In the genomic region with DNA sequence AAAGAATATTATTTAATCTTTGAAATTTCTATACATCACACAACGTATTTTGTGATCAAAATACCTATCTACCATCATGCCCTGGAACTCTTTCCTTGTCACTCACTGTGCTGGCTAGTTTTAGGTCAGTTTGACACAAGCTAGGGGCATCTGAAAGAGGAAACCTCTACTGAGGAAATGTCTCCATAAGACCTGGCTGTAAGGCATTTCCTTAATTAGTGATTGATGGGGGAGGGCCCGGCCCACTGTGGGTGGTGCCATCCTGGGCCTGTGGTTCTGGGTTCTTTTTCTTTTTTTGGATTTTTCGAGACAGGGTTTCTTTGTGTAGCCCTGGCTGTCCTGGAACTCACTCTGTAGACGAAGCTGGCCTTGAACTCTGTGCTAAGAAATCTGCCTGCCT, we compare ENCODE assay signal across 33 mouse cellular contexts. TPM values are rescaled to one million over a fixed set of nuclear protein-coding genes. Genes with fewer than 3 reads are reported as not detected.
A peak's percentile ranks its signal among the peaks of the same experiment; 100 is the strongest.
DNase-seq lines count a peak whose midpoint lies in the region; ATAC-seq and TF ChIP-seq lines count a peak whose summit lies in the region.
"Had no signal": no experiment of that assay in that cellular context is flagged by ENCODE, and none has a peak within 500 bp of the region (broad histone marks: within the 10 kb centered on the region; RNA-seq: fewer than 3 reads in every experiment).

No protein-coding gene starts in this region.

- ATAC-seq in liver, postnatal 0 days: peak; percentile 35; the same call in 1 of the 2 replicates
- ATAC-seq in liver, embryonic 12.5 days: no peak
- ATAC-seq: CD4-positive, CD25-positive, alpha-beta regulatory T cell, adult 4 months; forebrain, embryonic 14.5 days; forebrain, postnatal 0 days had no signal

- intact Hi-C loops in left cerebral cortex, postnatal 10 days (cut with DNase I): no loop called here

- 57% methylated on average over 4 of the region's 4 CpGs for WGBS in liver, postnatal 0 days (ENCODE audit: insufficient replicate concordance)
- WGBS in liver, embryonic 12.5 days (ENCODE audit: insufficient replicate concordance): 37% methylated on average over 4 of the region's 4 CpGs
- WGBS in macrophage (ENCODE audit: missing documents): 4% methylated on average over 4 of the region's 4 CpGs

- no peak overlapping the region for H3K4me3 ChIP-seq in liver, postnatal 0 days (ENCODE audit: low read depth, low read length)
- no peak overlapping the region for H3K4me3 ChIP-seq in liver, embryonic 12.5 days
- H3K4me3 ChIP-seq in bone marrow macrophage, adult 2 months (ENCODE audit: insufficient read depth, low read length): no peak overlapping the region
- H3K4me3 ChIP-seq in macrophage (ENCODE audit: inconsistent target): no peak overlapping the region
- H3K4me3 ChIP-seq: embryonic facial prominence, embryonic 12.5 days; embryonic facial prominence, embryonic 15.5 days; gastrocnemius, adult 2 months; heart, adult 2 months; heart, embryonic 10.5 days; hindbrain, embryonic 12.5 days; hindbrain, embryonic 15.5 days had no signal

- no peak for TF ChIP-seq CTCF in liver, postnatal 0 days (IDR thresholded peaks at IDR 0.05; ENCODE audit: low read depth)
- TF ChIP-seq CTCF in bone marrow macrophage, adult 2 months (IDR thresholded peaks at IDR 0.05; ENCODE audit: low read depth, low read length): no peak

- no peak overlapping the region for H3K4me2 ChIP-seq in liver, postnatal 0 days (ENCODE audit: low read depth, low read length)
- no peak overlapping the region for H3K4me2 ChIP-seq in liver, embryonic 12.5 days
- H3K4me2 ChIP-seq: embryonic facial prominence, embryonic 12.5 days; embryonic facial prominence, embryonic 15.5 days; hindbrain, embryonic 12.5 days; hindbrain, embryonic 15.5 days had no signal

- H3K9me3 ChIP-seq in liver, postnatal 0 days (ENCODE audit: low read length): no peaks in the 10 kb centered on the region
- H3K9me3 ChIP-seq in liver, embryonic 12.5 days (replicated peaks): no peaks in the 10 kb centered on the region
- H3K9me3 ChIP-seq: embryonic facial prominence, embryonic 12.5 days; embryonic facial prominence, embryonic 15.5 days; heart, embryonic 10.5 days; hindbrain, embryonic 12.5 days; hindbrain, embryonic 15.5 days had no signal

- TF ChIP-seq POLR2A in bone marrow macrophage, adult 2 months (IDR thresholded peaks at IDR 0.05; ENCODE audit: borderline replicate concordance, low read depth, low read length): no peak

- no peak for TF ChIP-seq EP300 in liver, postnatal 0 days (IDR thresholded peaks at IDR 0.05; ENCODE audit: low read depth)

- no peaks in the 10 kb centered on the region for H3K36me3 ChIP-seq in liver, postnatal 0 days (replicated peaks; ENCODE audit: insufficient read depth, low read length)
- no peaks in the 10 kb centered on the region for H3K36me3 ChIP-seq in liver, embryonic 12.5 days
- no peaks in the 10 kb centered on the region for H3K36me3 ChIP-seq in macrophage (ENCODE audit: inconsistent target)
- H3K36me3 ChIP-seq: embryonic facial prominence, embryonic 12.5 days; embryonic facial prominence, embryonic 15.5 days; heart, embryonic 10.5 days; hindbrain, embryonic 12.5 days; hindbrain, embryonic 15.5 days had no signal

- no peaks in the 10 kb centered on the region for H3K27me3 ChIP-seq in liver, postnatal 0 days (ENCODE audit: insufficient read depth, low read length)
- no peaks in the 10 kb centered on the region for H3K27me3 ChIP-seq in liver, embryonic 12.5 days (replicated peaks)
- H3K27me3 ChIP-seq: embryonic facial prominence, embryonic 12.5 days; embryonic facial prominence, embryonic 15.5 days; hindbrain, embryonic 12.5 days; hindbrain, embryonic 15.5 days had no signal

- no peak overlapping the region; the same call in 1 of the 2 replicates for H3K27ac ChIP-seq in liver, postnatal 0 days (ENCODE audit: low read depth)
- H3K27ac ChIP-seq in liver, embryonic 12.5 days: no peak overlapping the region
- peak overlapping the region; percentile 86 for H3K27ac ChIP-seq in bone marrow macrophage, adult 2 months (ENCODE audit: insufficient read depth, low read depth, low read length)
- peak overlapping the region; percentile 68 for H3K27ac ChIP-seq in macrophage
- H3K27ac ChIP-seq: embryonic facial prominence, embryonic 12.5 days; embryonic facial prominence, embryonic 15.5 days; gastrocnemius, adult 2 months; heart, adult 2 months; heart, embryonic 10.5 days; hindbrain, embryonic 12.5 days; hindbrain, embryonic 15.5 days had no signal

- peaks cover 16% of the 10 kb centered on the region; the same call in 1 of the 2 replicates for H3K4me1 ChIP-seq in liver, postnatal 0 days (ENCODE audit: insufficient read depth)
- H3K4me1 ChIP-seq in liver, embryonic 12.5 days: 0 out of 2 replicates have a peak, but pooled peaks cover 8% of the 10 kb centered on the region
- H3K4me1 ChIP-seq in bone marrow macrophage, adult 2 months (ENCODE audit: control insufficient read depth, insufficient read depth, low read length): peaks cover 60% of the 10 kb centered on the region
- H3K4me1 ChIP-seq: embryonic facial prominence, embryonic 12.5 days; embryonic facial prominence, embryonic 15.5 days; heart, embryonic 10.5 days; hindbrain, embryonic 12.5 days; hindbrain, embryonic 15.5 days had no signal

- H3K79me2 ChIP-seq in macrophage (ENCODE audit: inconsistent target): peaks cover 5% of the 10 kb centered on the region

- DNase-seq in liver, postnatal 0 days: no peak
- DNase-seq in 416B (ENCODE audit: low read depth): peak; percentile 56
- DNase-seq in retina, embryonic 14.5 days (ENCODE audit: low spot score): no peak
- no peak for DNase-seq in adrenal gland, postnatal 36 days
- DNase-seq in left cerebral cortex, postnatal 10 days (ENCODE audit: extremely low spot score in 1 of 2, low spot score in 2 of 2): no peak
- DNase-seq: adrenal gland, adult 2 months; adrenal gland, postnatal 25 days; cerebellum, adult 11-12 months; cerebellum, adult 8-10 months; cerebellum, postnatal 10 days; forebrain, postnatal 0 days had no signal

- H3K9ac ChIP-seq in liver, postnatal 0 days (replicated peaks): no peak overlapping the region
- no peak overlapping the region for H3K9ac ChIP-seq in liver, embryonic 12.5 days
- H3K9ac ChIP-seq: embryonic facial prominence, embryonic 12.5 days; embryonic facial prominence, embryonic 15.5 days; forebrain, postnatal 0 days; hindbrain, embryonic 12.5 days; hindbrain, embryonic 15.5 days had no signal

RNA-seq across cellular contexts. Expression of gene Itgam, which starts 3.3 kb away (rescaled TPM):
- polyA plus RNA-seq in liver, postnatal 0 days (2015; fragmentation: Nextera tagmentation; extraction: Ambion mirVana): 5.1 and 6.1 TPM in 2 replicates
- polyA plus RNA-seq in liver, embryonic 12.5 days (2016; fragmentation: Nextera tagmentation; extraction: Ambion mirVana): 2.1 and 2.2 TPM in 2 replicates
- 515 and 564 TPM in 2 replicates for polyA plus RNA-seq in bone marrow macrophage, adult 2 months (2012; ENCODE audit: insufficient read depth, insufficient read length, missing spikeins)
- 100 to 1,000 TPM in 9 of 26 experiments, 10 to 100 TPM in 17; 12.4 to 206 (median 88.6) TPM for total RNA-seq in macrophage (2018; cell fraction: chromatin; rRNA removed)
- 100 to 1,000 TPM in 13 of 26 experiments, 10 to 100 TPM in 13; 60.7 to 159 (median 99.7) TPM for total RNA-seq in macrophage (2018; cell fraction: cytosol; rRNA removed)
- 100 to 1,000 TPM in 25 of 26 experiments, 10 to 100 TPM in 1; 39.2 to 519 (median 212) TPM for total RNA-seq in macrophage (2018; cell fraction: nucleus; rRNA removed)
- polyA plus RNA-seq in macrophage (2018): 101 to 216 TPM (median 128 TPM) in 3 replicates
- 1 to 10 TPM; 4.4 to 7.8 TPM for total RNA-seq in adrenal gland, postnatal 36 days (2021)
- total RNA-seq in left cerebral cortex, postnatal 10 days (2021): 1 to 10 TPM; 8.5 to 8.7 TPM
- total RNA-seq: MEL had no signal
- polyA plus RNA-seq: C2C12 had no signal

RNA-seq across cellular contexts. Expression of gene Gm49368, which starts 3.4 kb away (rescaled TPM):
- polyA plus RNA-seq in liver, postnatal 0 days (2015; fragmentation: Nextera tagmentation; extraction: Ambion mirVana): 0.51 TPM in 1 of 2 replicates, not detected in the other
- polyA plus RNA-seq in liver, embryonic 12.5 days (2016; fragmentation: Nextera tagmentation; extraction: Ambion mirVana): not detected in 2 replicates
- polyA plus RNA-seq in bone marrow macrophage, adult 2 months (2012; ENCODE audit: insufficient read depth, insufficient read length, missing spikeins): 1.7 and 11.3 TPM in 2 replicates
- 1 to 10 TPM in 14 of 26 experiments, under 1 TPM in 6, not detected in 6; 0.18 to 5.5 (median 1.8) TPM for total RNA-seq in macrophage (2018; cell fraction: chromatin; rRNA removed)
- 1 to 10 TPM in 22 of 26 experiments, under 1 TPM in 4; 0.33 to 4.3 (median 1.5) TPM for total RNA-seq in macrophage (2018; cell fraction: cytosol; rRNA removed)
- 1 to 10 TPM in 20 of 26 experiments, under 1 TPM in 2, not detected in 4; 0.15 to 8.6 (median 4.3) TPM for total RNA-seq in macrophage (2018; cell fraction: nucleus; rRNA removed)
- polyA plus RNA-seq in macrophage (2018): 1.0 to 2.2 TPM (median 1.6 TPM) in 3 replicates
- not detected for total RNA-seq in adrenal gland, postnatal 36 days (2021)
- under 1 TPM in 1 of 2 experiments, not detected in 1; 0.09 TPM for total RNA-seq in left cerebral cortex, postnatal 10 days (2021)
- total RNA-seq: adrenal gland, adult 2 months; adrenal gland, postnatal 25 days; forebrain, postnatal 0 days; gastrocnemius, adult 2 months; gastrocnemius, postnatal 14 days; gastrocnemius, postnatal 4 days; heart, postnatal 25 days; hematopoietic stem cell, adult 5-6 weeks; MEL had no signal
- polyA plus RNA-seq: adrenal gland, adult 2 months; brain, embryonic 14.5 days; C2C12; CD4-positive, CD25-positive, alpha-beta regulatory T cell, adult 4 months; embryonic facial prominence, embryonic 12.5 days; embryonic facial prominence, embryonic 15.5 days; forebrain, embryonic 11.5 days; forebrain, embryonic 14.5 days; forebrain, postnatal 0 days; heart, adult 2 months; heart, embryonic 10.5 days; heart, embryonic 14.5 days; heart, postnatal 0 days; hindbrain, embryonic 12.5 days; hindbrain, embryonic 15.5 days had no signal

RNA-seq across cellular contexts. Expression of gene Trim72, which starts 55.3 kb away (rescaled TPM):
- polyA plus RNA-seq in liver, postnatal 0 days (2015; fragmentation: Nextera tagmentation; extraction: Ambion mirVana): 0.12 TPM in 1 of 2 replicates, not detected in the other
- polyA plus RNA-seq in liver, embryonic 12.5 days (2016; fragmentation: Nextera tagmentation; extraction: Ambion mirVana): not detected in 2 replicates
- not detected in 2 replicates for polyA plus RNA-seq in bone marrow macrophage, adult 2 months (2012; ENCODE audit: insufficient read depth, insufficient read length, missing spikeins)
- under 1 TPM in 10 of 26 experiments, not detected in 16; 0.29 to 0.79 (median 0.52) TPM for total RNA-seq in macrophage (2018; cell fraction: chromatin; rRNA removed)
- total RNA-seq in macrophage (2018; cell fraction: cytosol; rRNA removed): not detected
- total RNA-seq in macrophage (2018; cell fraction: nucleus; rRNA removed): 1 to 10 TPM in 2 of 26 experiments, under 1 TPM in 6, not detected in 18; 0.29 to 3.8 (median 0.40) TPM
- not detected in 3 replicates for polyA plus RNA-seq in macrophage (2018)
- total RNA-seq in adrenal gland, postnatal 36 days (2021): under 1 TPM in 1 of 2 experiments, not detected in 1; 0.20 TPM
- under 1 TPM; 0.39 to 0.62 TPM for total RNA-seq in left cerebral cortex, postnatal 10 days (2021)
- total RNA-seq: hematopoietic stem cell, adult 5-6 weeks had no signal
- polyA plus RNA-seq: CD4-positive, CD25-positive, alpha-beta regulatory T cell, adult 4 months; forebrain, embryonic 11.5 days; forebrain, embryonic 14.5 days; forebrain, postnatal 0 days; hindbrain, embryonic 15.5 days had no signal

Comparison
In these comparisons a context has a peak if more than half of its experiments do, and no peak if none do; other contexts are left out.
1. H3K27ac ChIP-seq: peak in bone marrow macrophage, adult 2 months (single experiment) and macrophage (single experiment); none in liver, postnatal 0 days (single experiment) and liver, embryonic 12.5 days (single experiment).
2. RNA of gene Itgam, which starts 3.3 kb away (polyA plus RNA-seq): 515 to 564 TPM in bone marrow macrophage, adult 2 months and 101 to 216 TPM in macrophage; 5.1 to 6.1 TPM in liver, postnatal 0 days and 2.1 to 2.2 TPM in liver, embryonic 12.5 days; every median in the first group is over 10 times any median in the second.